Mouse (Mus musculus) E14TG2a.4 (cell line): ENCODE measurements around the gene Msh5.
"Not testable (repeated sequence)": the region's sequence is repeated elsewhere in the genome, so short reads cannot be mapped to it uniquely, and the experiment has no call there.

Experiments used
- CTCF ChIP-seq: conservative IDR thresholded peaks from 2 replicates; pipeline ENCODE4 v1.5.1; 2014; ENCODE audit warnings: low read length
- NANOG ChIP-seq: IDR thresholded peaks from 2 replicates; pipeline ENCODE4 v1.6.1; 2014; ENCODE audit warnings: borderline replicate concordance, low read length, mixed read lengths
- POU5F1 ChIP-seq: IDR thresholded peaks from 2 replicates; pipeline ENCODE4 v1.6.1; 2014; ENCODE audit warnings: low read length, borderline replicate concordance

DNA sequence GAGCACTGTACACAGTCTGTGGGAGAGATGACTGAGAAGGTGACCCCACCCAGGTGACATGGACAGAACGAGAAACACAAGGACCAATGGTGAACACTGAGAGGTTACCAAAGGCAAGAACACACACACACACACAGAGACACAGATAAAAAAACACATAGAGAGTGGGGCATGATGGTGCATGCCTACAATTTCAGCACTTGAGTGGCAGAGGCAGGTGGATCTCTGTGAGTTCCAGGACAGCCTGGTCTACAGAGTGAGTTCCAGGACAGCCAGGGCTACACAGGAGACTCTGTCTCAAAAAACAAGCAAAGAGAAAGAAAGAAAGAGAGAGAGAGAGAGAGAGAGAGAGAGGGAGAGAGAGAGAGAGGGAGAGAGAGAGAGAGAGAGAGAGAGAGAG is 12.8 kb downstream of the Msh5 start:
- TF ChIP-seq CTCF, NANOG, POU5F1: not testable (repeated sequence)
